Mouse (Mus musculus) lung, adult 2 months (tissue): ENCODE data around the gene Spib.

ENCODE experiments used
- CTCF ChIP-seq: fragments of 200-500 bp; IDR thresholded peaks from 2 replicates; pipeline ENCODE4 v1.5.1; 2011; ENCODE audit warnings: mild to moderate bottlenecking, low read length, control low read depth; ENCODE audit not compliant: insufficient read depth
- POLR2A ChIP-seq: fragments of 200-500 bp; IDR thresholded peaks from 2 replicates; pipeline ENCODE4 v1.6.1; 2011; ENCODE audit warnings: low read depth, mild to moderate bottlenecking, control low read depth, low read length, borderline replicate concordance; ENCODE audit errors: extremely low read depth

DNA sequence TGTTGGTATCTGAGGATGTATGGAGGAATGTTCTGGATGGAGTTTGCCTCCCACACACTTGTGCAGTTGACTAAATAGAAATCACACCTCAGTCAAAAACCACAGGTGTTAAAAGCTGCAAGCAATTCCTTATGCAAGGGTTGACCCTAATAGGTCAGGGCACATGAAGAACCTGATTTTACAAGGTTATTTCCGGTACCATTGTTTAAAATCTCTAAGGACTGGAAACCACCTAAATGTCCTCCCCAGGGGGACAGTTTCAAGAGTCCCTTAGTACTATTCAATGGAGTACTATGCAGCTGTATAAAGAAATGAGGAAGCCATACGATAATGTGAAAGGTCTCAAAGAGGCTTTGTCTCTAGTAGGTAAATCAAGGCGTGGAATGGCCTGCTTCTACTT is 14.4 kb upstream of the Spib start:
- TF ChIP-seq POLR2A (no peak), CTCF (no peak)
